Mouse (Mus musculus): ENCODE data around the gene Olfr680-ps1. TPM values are rescaled to one million over a fixed set of nuclear protein-coding genes. Genes with fewer than 3 reads are reported as not detected.
"Not testable (repeated sequence)": the region's sequence is repeated elsewhere in the genome, so short reads cannot be mapped to it uniquely, and the experiment has no call there.

Gene Olfr680-ps1
- not detected in 2 replicates for polyA plus RNA-seq (2014; fragmentation: Nextera tagmentation; extraction: Ambion mirVana)

DNA sequence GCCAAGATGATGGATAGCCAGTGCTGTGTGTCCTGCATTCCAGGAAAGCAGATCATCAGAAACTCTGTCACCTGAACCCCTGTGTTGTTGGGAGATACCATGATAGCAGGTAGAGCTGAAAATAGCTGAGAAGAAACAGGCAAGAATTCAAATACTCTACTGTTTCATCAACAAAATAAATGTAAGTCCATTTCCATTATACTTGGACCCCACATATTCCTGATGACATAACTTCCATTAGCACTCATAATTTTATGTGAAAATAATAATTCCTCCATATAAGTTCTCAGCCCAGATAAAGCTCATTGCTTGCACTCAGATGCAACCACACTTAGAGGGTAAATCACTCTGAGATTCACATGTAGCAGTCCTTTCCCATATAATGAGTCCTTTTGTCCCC is at the start of gene Olfr680-ps1:
Olfr680-ps1 (minus strand) TSS at position 101 of the 400 bp plus-strand sequence.
- not testable (repeated sequence) for H3K27me3 ChIP-seq (replicated peaks; ENCODE audit: control insufficient read depth, insufficient read depth, low read length); H3K27ac ChIP-seq (replicated peaks; ENCODE audit: low read depth, low read length); H3K9ac ChIP-seq (ENCODE audit: low read depth, low read length); H3K36me3 ChIP-seq (ENCODE audit: control insufficient read depth, insufficient read depth, low read length); H3K4me1 ChIP-seq (ENCODE audit: control insufficient read depth, insufficient read depth, low read length); DNase-seq (ENCODE audit: low spot score); H3K4me3 ChIP-seq (ENCODE audit: low read depth, low read length); H3K4me2 ChIP-seq (ENCODE audit: low read depth, low read length); ATAC-seq (ENCODE audit: low read depth); H3K9me3 ChIP-seq (ENCODE audit: control insufficient read depth, low read length)

DNA sequence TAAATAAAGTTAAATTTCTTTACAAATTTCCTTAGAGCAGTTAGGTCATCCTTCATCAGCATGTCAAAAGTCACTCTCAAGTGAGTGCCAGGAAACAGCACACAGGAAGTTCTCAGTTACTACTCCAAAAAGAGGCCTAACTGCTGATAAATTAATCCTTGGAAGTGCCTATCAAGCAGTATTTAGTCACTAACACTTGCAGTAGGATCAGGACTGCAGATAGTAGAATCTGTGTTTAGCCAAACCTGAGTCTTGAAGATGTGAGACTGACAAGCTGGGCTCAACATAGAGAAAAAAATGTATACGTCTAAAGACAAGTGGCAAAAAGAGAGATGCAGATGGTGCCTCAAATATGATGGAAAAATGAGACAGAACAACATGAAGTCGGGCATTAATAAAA is 48.7 kb upstream of the Olfr680-ps1 start:
- no peak overlapping the region for H3K27ac ChIP-seq (replicated peaks; ENCODE audit: low read depth, low read length)
- no peaks in the 10 kb centered on the region for H3K27me3 ChIP-seq (replicated peaks; ENCODE audit: control insufficient read depth, insufficient read depth, low read length)
- H3K36me3 ChIP-seq (ENCODE audit: control insufficient read depth, insufficient read depth, low read length) = no peaks in the 10 kb centered on the region
- H3K9ac ChIP-seq (ENCODE audit: low read depth, low read length) = no peak overlapping the region
- H3K4me2 ChIP-seq (ENCODE audit: low read depth, low read length) = no peak overlapping the region
- H3K4me3 ChIP-seq (ENCODE audit: low read depth, low read length) = no peak overlapping the region
- no peaks in the 10 kb centered on the region for H3K9me3 ChIP-seq (ENCODE audit: control insufficient read depth, low read length)
- no peaks in the 10 kb centered on the region for H3K4me1 ChIP-seq (ENCODE audit: control insufficient read depth, insufficient read depth, low read length)
- 80% methylated on average over 2 of the region's 2 CpGs for WGBS
- ATAC-seq (ENCODE audit: low read depth) (no peak), DNase-seq (ENCODE audit: low spot score) (no peak)

DNA sequence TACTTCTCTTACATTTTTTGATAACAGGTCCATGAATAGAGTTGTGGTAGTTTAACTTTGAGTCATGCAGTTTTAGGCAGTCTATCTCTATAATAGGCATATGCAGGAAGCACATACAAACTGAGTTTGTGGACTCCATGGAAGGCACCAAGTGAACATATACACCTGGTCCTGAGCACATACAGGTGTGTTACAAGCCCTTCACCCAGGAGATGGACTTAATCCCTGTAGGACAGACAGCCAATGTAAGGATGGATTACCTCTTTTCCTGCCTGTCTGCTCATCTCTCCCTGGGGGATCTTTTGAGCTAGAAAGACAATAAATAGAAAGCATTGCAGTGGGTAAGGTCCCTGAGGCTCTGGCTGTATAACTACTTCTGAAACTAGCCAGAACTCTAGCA is 23.9 kb upstream of the Olfr680-ps1 start, which contains the start of gene Olfr681:
Olfr681 (plus strand) TSS at position 301 of the 400 bp plus-strand sequence.
- Histone ChIP-seq H3K9ac (ENCODE audit: low read depth, low read length) (no peak within 1 kb of the TSS), H3K27me3 (replicated peaks; ENCODE audit: control insufficient read depth, insufficient read depth, low read length) (no peaks in the 10 kb centered on the region), H3K36me3 (ENCODE audit: control insufficient read depth, insufficient read depth, low read length) (no peaks in the 10 kb centered on the region), H3K27ac (replicated peaks; ENCODE audit: low read depth, low read length) (no peak within 1 kb of the TSS), H3K9me3 (ENCODE audit: control insufficient read depth, low read length) (no peaks in the 10 kb centered on the region), H3K4me2 (ENCODE audit: low read depth, low read length) (no peak within 1 kb of the TSS), H3K4me1 (ENCODE audit: control insufficient read depth, insufficient read depth, low read length) (no peaks in the 10 kb centered on the region), H3K4me3 (ENCODE audit: low read depth, low read length) (no peak within 1 kb of the TSS)
- ATAC-seq (ENCODE audit: low read depth) = no peak
- no peak for DNase-seq (ENCODE audit: low spot score)

DNA sequence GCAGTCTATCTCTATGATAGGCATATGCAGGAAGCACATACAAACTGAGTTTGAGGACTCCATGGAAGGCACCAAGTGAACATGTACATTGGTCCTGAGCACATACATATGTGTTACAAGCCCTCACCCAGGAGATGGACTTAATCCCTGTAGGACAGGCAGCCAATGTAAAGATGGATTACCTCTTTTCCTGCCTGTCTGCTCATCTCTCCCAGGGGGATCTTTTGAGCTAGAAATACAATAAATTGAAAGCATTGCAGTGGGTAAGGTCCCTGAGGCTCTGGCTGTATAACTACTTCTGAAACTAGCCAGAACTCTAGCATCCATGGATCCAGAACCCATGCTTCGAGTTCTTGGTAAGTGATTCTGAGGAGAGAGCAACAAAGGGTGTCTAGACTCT is 11.7 kb downstream of the Olfr680-ps1 start, which contains the start of gene Olfr679:
Olfr679 (plus strand) TSS at position 301 of the 400 bp plus-strand sequence.
- Histone ChIP-seq H3K4me2 (ENCODE audit: low read depth, low read length) (no peak within 1 kb of the TSS), H3K4me3 (ENCODE audit: low read depth, low read length) (no peak within 1 kb of the TSS), H3K27me3 (replicated peaks; ENCODE audit: control insufficient read depth, insufficient read depth, low read length) (no peaks in the 10 kb centered on the region), H3K9me3 (ENCODE audit: control insufficient read depth, low read length) (no peaks in the 10 kb centered on the region), H3K27ac (replicated peaks; ENCODE audit: low read depth, low read length) (no peak within 1 kb of the TSS), H3K36me3 (ENCODE audit: control insufficient read depth, insufficient read depth, low read length) (no peaks in the 10 kb centered on the region), H3K9ac (ENCODE audit: low read depth, low read length) (no peak within 1 kb of the TSS), H3K4me1 (ENCODE audit: control insufficient read depth, insufficient read depth, low read length) (no peaks in the 10 kb centered on the region)
- no peak for ATAC-seq (ENCODE audit: low read depth)
- 47% methylated on average over 1 of the region's 1 CpGs for WGBS
- DNase-seq (ENCODE audit: low spot score) = no peak

DNA sequence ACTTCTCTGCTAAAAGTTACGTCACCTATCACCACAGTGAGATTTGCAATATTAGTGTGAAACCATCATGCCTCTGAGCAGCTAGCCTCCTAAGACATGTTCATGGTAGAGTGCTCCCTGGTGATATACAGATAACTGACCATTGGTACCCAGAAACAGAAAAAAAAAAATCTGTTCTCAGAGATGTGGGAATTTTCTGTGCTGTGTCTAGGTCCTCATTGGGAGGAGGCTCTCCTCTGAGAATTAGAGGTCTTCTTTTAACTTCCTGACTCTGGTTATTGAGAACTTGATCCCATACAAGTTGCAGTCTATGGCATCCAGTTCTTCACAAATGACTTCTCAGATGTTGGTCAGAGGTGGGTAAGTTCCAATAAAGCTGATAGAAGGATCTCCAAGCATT is 28.4 kb downstream of the Olfr680-ps1 start, which contains the start of gene Olfr678:
Olfr678 (plus strand) TSS at position 301 of the 400 bp plus-strand sequence.
- no peak within 1 kb of the TSS for H3K9ac ChIP-seq (ENCODE audit: low read depth, low read length)
- no peak within 1 kb of the TSS for H3K4me2 ChIP-seq (ENCODE audit: low read depth, low read length)
- no peaks in the 10 kb centered on the region for H3K36me3 ChIP-seq (ENCODE audit: control insufficient read depth, insufficient read depth, low read length)
- 84% methylated on average over 1 of the region's 1 CpGs for WGBS
- H3K4me3 ChIP-seq (ENCODE audit: low read depth, low read length) = no peak within 1 kb of the TSS
- no peak within 1 kb of the TSS for H3K27ac ChIP-seq (replicated peaks; ENCODE audit: low read depth, low read length)
- H3K4me1 ChIP-seq (ENCODE audit: control insufficient read depth, insufficient read depth, low read length) = no peaks in the 10 kb centered on the region
- no peaks in the 10 kb centered on the region for H3K27me3 ChIP-seq (replicated peaks; ENCODE audit: control insufficient read depth, insufficient read depth, low read length)
- H3K9me3 ChIP-seq (ENCODE audit: control insufficient read depth, low read length) = no peaks in the 10 kb centered on the region
- ATAC-seq (ENCODE audit: low read depth) = no peak
- no peak for DNase-seq (ENCODE audit: low spot score)

DNA sequence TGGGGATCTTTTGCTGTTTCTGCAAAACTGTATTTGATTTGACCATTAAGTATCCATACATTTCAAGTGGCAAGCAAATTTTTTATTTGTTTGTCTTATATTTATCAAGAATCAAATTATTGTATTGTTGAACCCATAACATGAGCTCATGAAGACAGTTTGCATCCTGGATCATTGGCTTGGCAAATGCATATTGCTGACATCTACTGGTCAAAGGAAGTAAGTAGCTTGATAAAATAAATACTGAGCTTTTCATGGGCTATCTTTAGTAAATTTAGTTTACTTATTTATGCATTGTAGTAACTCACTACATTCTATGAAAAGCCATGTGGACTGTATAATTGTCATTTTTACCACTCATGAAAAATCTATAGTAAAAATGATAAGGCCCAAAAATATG is 33.7 kb downstream of the Olfr680-ps1 start:
- H3K36me3 ChIP-seq (ENCODE audit: control insufficient read depth, insufficient read depth, low read length) = no peaks in the 10 kb centered on the region
- H3K27me3 ChIP-seq (replicated peaks; ENCODE audit: control insufficient read depth, insufficient read depth, low read length) = no peaks in the 10 kb centered on the region
- no peak for DNase-seq (ENCODE audit: low spot score)
- no peaks in the 10 kb centered on the region for H3K9me3 ChIP-seq (ENCODE audit: control insufficient read depth, low read length)
- ATAC-seq (ENCODE audit: low read depth) = no peak
- H3K4me2 ChIP-seq (ENCODE audit: low read depth, low read length) = no peak overlapping the region
- H3K9ac ChIP-seq (ENCODE audit: low read depth, low read length) = no peak overlapping the region
- no peak overlapping the region for H3K27ac ChIP-seq (replicated peaks; ENCODE audit: low read depth, low read length)
- H3K4me1 ChIP-seq (ENCODE audit: control insufficient read depth, insufficient read depth, low read length) = no peaks in the 10 kb centered on the region
- no peak overlapping the region for H3K4me3 ChIP-seq (ENCODE audit: low read depth, low read length)

Other genes with a start within 250 kb of the Olfr680-ps1 start
- not detected in 2 replicates for gene Usp17la, start 235.8 kb downstream of the Olfr680-ps1 start, polyA plus RNA-seq (2014; fragmentation: Nextera tagmentation; extraction: Ambion mirVana)
- not detected in 2 replicates for gene Olfr665, start 214.8 kb downstream of the Olfr680-ps1 start, polyA plus RNA-seq (2014; fragmentation: Nextera tagmentation; extraction: Ambion mirVana)
- gene Olfr666, start 196.9 kb downstream of the Olfr680-ps1 start, polyA plus RNA-seq (2014; fragmentation: Nextera tagmentation; extraction: Ambion mirVana) = 0.08 TPM in 1 of 2 replicates, not detected in the other
- gene Olfr667, start 171.3 kb downstream of the Olfr680-ps1 start, polyA plus RNA-seq (2014; fragmentation: Nextera tagmentation; extraction: Ambion mirVana) = not detected in 2 replicates
- not detected in 2 replicates for gene Olfr668, start 164.8 kb downstream of the Olfr680-ps1 start, polyA plus RNA-seq (2014; fragmentation: Nextera tagmentation; extraction: Ambion mirVana)
- gene Olfr669, start 158.6 kb downstream of the Olfr680-ps1 start, polyA plus RNA-seq (2014; fragmentation: Nextera tagmentation; extraction: Ambion mirVana) = not detected in 2 replicates
- not detected in 2 replicates for gene Olfr670, start 130.2 kb downstream of the Olfr680-ps1 start, polyA plus RNA-seq (2014; fragmentation: Nextera tagmentation; extraction: Ambion mirVana)
- gene Olfr671, start 113.7 kb downstream of the Olfr680-ps1 start, polyA plus RNA-seq (2014; fragmentation: Nextera tagmentation; extraction: Ambion mirVana) = not detected in 2 replicates
- 0.22 and 0.36 TPM in 2 replicates for gene Olfr672, start 90.8 kb downstream of the Olfr680-ps1 start, polyA plus RNA-seq (2014; fragmentation: Nextera tagmentation; extraction: Ambion mirVana)
- not detected in 2 replicates for gene Olfr675, start 64.4 kb downstream of the Olfr680-ps1 start, polyA plus RNA-seq (2014; fragmentation: Nextera tagmentation; extraction: Ambion mirVana)
- gene Olfr676, start 60.1 kb downstream of the Olfr680-ps1 start, polyA plus RNA-seq (2014; fragmentation: Nextera tagmentation; extraction: Ambion mirVana) = not detected in 2 replicates
- not detected in 2 replicates for gene Olfr677, start 41.4 kb downstream of the Olfr680-ps1 start, polyA plus RNA-seq (2014; fragmentation: Nextera tagmentation; extraction: Ambion mirVana)
- gene Olfr678, start 28.3 kb downstream of the Olfr680-ps1 start, polyA plus RNA-seq (2014; fragmentation: Nextera tagmentation; extraction: Ambion mirVana) = not detected in 2 replicates
- 0.06 TPM in 1 of 2 replicates, not detected in the other for gene Olfr679, start 11.6 kb downstream of the Olfr680-ps1 start, polyA plus RNA-seq (2014; fragmentation: Nextera tagmentation; extraction: Ambion mirVana)
- gene Olfr681, start 24.0 kb upstream of the Olfr680-ps1 start, polyA plus RNA-seq (2014; fragmentation: Nextera tagmentation; extraction: Ambion mirVana) = 0.18 TPM in 1 of 2 replicates, not detected in the other
- not detected in 2 replicates for gene Olfr683, start 54.2 kb upstream of the Olfr680-ps1 start, polyA plus RNA-seq (2014; fragmentation: Nextera tagmentation; extraction: Ambion mirVana)
- not detected in 2 replicates for gene Olfr684, start 70.8 kb upstream of the Olfr680-ps1 start, polyA plus RNA-seq (2014; fragmentation: Nextera tagmentation; extraction: Ambion mirVana)
- gene Olfr685, start 93.2 kb upstream of the Olfr680-ps1 start, polyA plus RNA-seq (2014; fragmentation: Nextera tagmentation; extraction: Ambion mirVana) = 0.10 and 0.31 TPM in 2 replicates
- gene Olfr686, start 114.7 kb upstream of the Olfr680-ps1 start, polyA plus RNA-seq (2014; fragmentation: Nextera tagmentation; extraction: Ambion mirVana) = not detected in 2 replicates
- not detected in 2 replicates for gene Olfr688, start 195.3 kb upstream of the Olfr680-ps1 start, polyA plus RNA-seq (2014; fragmentation: Nextera tagmentation; extraction: Ambion mirVana)
- 0.18 TPM in 2 replicates for gene Olfr689, start 218.3 kb upstream of the Olfr680-ps1 start, polyA plus RNA-seq (2014; fragmentation: Nextera tagmentation; extraction: Ambion mirVana)
- gene Olfr690, start 241.3 kb upstream of the Olfr680-ps1 start, polyA plus RNA-seq (2014; fragmentation: Nextera tagmentation; extraction: Ambion mirVana) = not detected in 2 replicates
- gene Olfr691, start 249.5 kb upstream of the Olfr680-ps1 start, polyA plus RNA-seq (2014; fragmentation: Nextera tagmentation; extraction: Ambion mirVana) = 0.34 TPM in 1 of 2 replicates, not detected in the other

Data from embryonic facial prominence, embryonic 14.5 days (tissue).